Mouse (Mus musculus) thymus, adult 2 months (tissue): ENCODE measurements around the gene Dlgap1. TPM values are rescaled to one million over a fixed set of nuclear protein-coding genes. Genes with fewer than 3 reads are reported as not detected.
"Not testable (repeated sequence)": the region's sequence is repeated elsewhere in the genome, so short reads cannot be mapped to it uniquely, and the experiment has no call there.

Source experiments
- DNase-seq: peaks from one replicate; pipeline ENCODE4 v3.0.0; 2021
- H3K27ac ChIP-seq: fragments of 200-500 bp; 2 replicates; pipeline ENCODE4 v1.5.1; 2012; ENCODE audit warnings: low read length, control low read depth; ENCODE audit not compliant: control insufficient read depth, insufficient read depth
- H3K27me3 ChIP-seq: fragments of 200-500 bp; 2 replicates; pipeline ENCODE4 v1.6.1; 2012; ENCODE audit warnings: mild to moderate bottlenecking, low read length, moderate library complexity, mixed read lengths; ENCODE audit not compliant: control insufficient read depth, insufficient read depth
- H3K36me3 ChIP-seq: fragments of 200-500 bp; 2 replicates; pipeline ENCODE4 v1.6.1; 2012; ENCODE audit warnings: mild to moderate bottlenecking, low read length, moderate library complexity; ENCODE audit not compliant: control insufficient read depth, insufficient read depth
- H3K4me1 ChIP-seq: fragments of 200-500 bp; replicated peaks from 2 replicates; pipeline ENCODE4 v1.6.1; 2012; ENCODE audit warnings: low read length; ENCODE audit not compliant: control insufficient read depth, insufficient read depth
- H3K4me3 ChIP-seq: fragments of 200-500 bp; 2 replicates; pipeline ENCODE4 v1.5.1; 2012; ENCODE audit warnings: mild to moderate bottlenecking, low read length, control low read depth, moderate library complexity; ENCODE audit not compliant: control insufficient read depth, insufficient read depth
- CTCF ChIP-seq: fragments of 200-500 bp; IDR thresholded peaks from 2 replicates; pipeline ENCODE4 v1.5.1; 2012; ENCODE audit warnings: mild to moderate bottlenecking, control low read depth, low read length, moderate library complexity, borderline replicate concordance; ENCODE audit not compliant: control insufficient read depth, poor library complexity, insufficient read depth; ENCODE audit errors: extremely low read depth
- POLR2A ChIP-seq: fragments of 200-500 bp; IDR thresholded peaks from 2 replicates; pipeline ENCODE4 v1.6.1; 2012; ENCODE audit warnings: mild to moderate bottlenecking, low read length, control low read depth, moderate library complexity; ENCODE audit not compliant: control insufficient read depth, poor library complexity, insufficient read depth; ENCODE audit errors: extremely low read depth
- WGBS: fragments of 180-500 bp; shearing (Covaris S2); methylation state at CpG from one replicate; pipeline ENCODE4 v1.1.7; 2018; 5-methylcytosine and 5-hydroxymethylcytosine counted together
- polyA plus RNA-seq: library from polyadenylated mRNA; depleted of rRNA; stranded (reverse); fragments of >200 nt; gene quantifications from 2 replicates; pipeline ENCODE4 v1.2.3, GENCODE M21; 2012

Gene Dlgap1
- polyA plus RNA-seq, 1 experiment, result 0.32 TPM

DNA sequence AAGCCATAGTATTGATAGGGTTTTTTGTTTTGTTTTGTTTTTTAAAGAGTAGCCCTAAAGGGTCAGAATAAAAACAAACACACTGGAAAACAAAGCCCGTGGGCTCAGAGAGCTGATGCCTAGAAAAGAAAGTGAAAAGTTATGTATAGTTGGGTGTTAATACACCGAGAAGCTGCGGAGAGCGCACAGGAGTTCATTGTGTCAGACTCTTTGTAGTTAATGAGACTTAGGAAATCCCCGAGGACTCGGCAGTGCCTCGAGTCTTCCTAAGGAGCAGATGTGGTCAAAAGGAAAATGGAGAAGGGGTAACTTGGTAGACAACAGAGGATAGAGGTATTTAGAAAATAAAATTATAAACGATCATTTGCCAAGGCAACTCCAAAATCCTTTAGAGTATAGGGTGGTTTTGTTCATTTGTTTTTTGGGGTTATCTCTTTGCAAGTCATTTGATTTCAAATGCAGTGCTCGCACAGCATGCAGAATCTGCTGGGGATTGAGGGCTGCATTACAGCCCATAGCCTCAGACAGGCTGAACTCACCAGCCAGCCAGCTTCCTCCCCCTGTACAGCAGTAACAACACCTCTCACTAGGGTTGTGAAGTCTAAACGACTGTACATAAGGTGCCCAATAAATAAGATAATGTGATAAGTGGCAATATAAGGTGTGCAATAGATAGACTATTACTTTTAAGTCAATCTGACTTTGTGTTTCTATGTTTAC, 866.4 kb downstream of the Dlgap1 start:
- Histone ChIP-seq H3K27ac (no peak overlapping the region), H3K27me3 (no peaks in the 10 kb centered on the region), H3K4me3 (no peak overlapping the region), H3K4me1 (no peaks in the 10 kb centered on the region; the same call in 1 of the 2 replicates), H3K36me3 (no peaks in the 10 kb centered on the region)
- no peak for DNase-seq
- 21% methylated on average over 10 of the region's 10 CpGs for WGBS
- TF ChIP-seq POLR2A, result no peak
- no peak for TF ChIP-seq CTCF

DNA sequence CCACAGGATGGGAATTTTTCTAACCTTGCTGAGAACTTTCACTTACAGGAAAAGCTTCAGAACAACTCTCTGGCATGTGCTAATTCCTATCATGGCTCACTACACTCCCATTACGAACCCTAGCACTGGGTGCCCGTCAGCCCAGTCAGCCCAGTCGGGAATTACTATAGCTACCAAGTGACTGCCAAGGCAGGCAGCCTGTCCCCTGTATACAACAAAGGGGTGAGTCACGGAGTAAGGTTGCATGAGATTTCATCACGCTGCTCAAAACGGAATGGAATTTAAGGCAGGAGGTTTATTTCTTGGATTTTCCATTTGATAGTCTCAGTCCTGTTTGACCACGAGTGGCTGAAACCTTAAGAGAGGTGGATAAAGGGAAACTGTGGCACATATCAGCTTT, 867.9 kb downstream of the Dlgap1 start:
- TF ChIP-seq CTCF, result no peak
- TF ChIP-seq POLR2A, result no peak
- no peak overlapping the region for H3K4me3 ChIP-seq
- WGBS, result 93% methylated on average over 7 of the region's 7 CpGs
- no peak overlapping the region for H3K27ac ChIP-seq
- no peaks in the 10 kb centered on the region; the same call in 1 of the 2 replicates for H3K4me1 ChIP-seq
- no peak for DNase-seq
- H3K27me3 ChIP-seq, result no peaks in the 10 kb centered on the region
- no peaks in the 10 kb centered on the region for H3K36me3 ChIP-seq

DNA sequence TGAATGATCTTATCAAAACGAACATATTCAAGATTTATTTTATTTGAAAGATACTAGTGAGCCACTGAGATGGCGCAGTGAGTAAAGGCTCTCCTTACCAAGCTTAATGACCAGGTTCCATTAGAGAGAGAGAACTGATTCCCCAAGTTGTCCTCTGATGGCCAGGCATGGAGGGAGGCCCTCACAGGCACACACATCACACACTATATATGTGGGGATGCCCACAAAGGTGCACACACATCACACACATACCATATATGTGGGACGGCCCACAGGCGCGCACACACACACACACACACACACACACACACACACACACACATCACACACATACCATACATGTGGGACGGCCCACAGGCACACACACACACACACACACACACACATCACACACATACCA, 868.6 kb downstream of the Dlgap1 start:
- H3K36me3 ChIP-seq, H3K27me3 ChIP-seq, DNase-seq, H3K4me1 ChIP-seq, H3K27ac ChIP-seq, H3K4me3 ChIP-seq: not testable (repeated sequence)
- WGBS, result 98% methylated on average over 6 of the region's 6 CpGs

DNA sequence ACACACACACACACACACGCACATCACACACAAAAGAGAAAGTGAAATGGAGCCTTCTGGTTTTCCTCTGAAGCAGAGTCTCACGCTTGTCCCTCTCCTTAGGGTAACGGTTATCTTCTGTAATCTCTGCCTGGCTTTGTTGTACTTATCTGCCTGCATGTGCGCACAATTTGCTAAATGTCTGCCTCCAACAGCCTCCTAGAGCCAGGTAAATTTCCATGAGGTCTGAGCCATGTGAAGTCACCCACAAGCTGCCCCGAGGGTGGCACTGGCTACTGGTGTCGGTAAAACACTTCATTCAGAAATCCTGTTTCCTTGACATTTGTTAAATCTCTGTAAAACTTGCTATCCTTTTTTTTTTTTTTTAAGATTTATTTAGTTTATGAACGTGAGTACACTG, 869.2 kb downstream of the Dlgap1 start:
- peaks cover 5% of the 10 kb centered on the region for H3K36me3 ChIP-seq
- H3K27ac ChIP-seq, result no peak overlapping the region
- TF ChIP-seq CTCF, result no peak
- no peak for TF ChIP-seq POLR2A
- no peaks in the 10 kb centered on the region for H3K27me3 ChIP-seq
- DNase-seq, result no peak
- H3K4me3 ChIP-seq, result no peak overlapping the region
- H3K4me1 ChIP-seq, result no peaks in the 10 kb centered on the region; the same call in 1 of the 2 replicates
- 85% methylated on average over 7 of the region's 7 CpGs for WGBS

DNA sequence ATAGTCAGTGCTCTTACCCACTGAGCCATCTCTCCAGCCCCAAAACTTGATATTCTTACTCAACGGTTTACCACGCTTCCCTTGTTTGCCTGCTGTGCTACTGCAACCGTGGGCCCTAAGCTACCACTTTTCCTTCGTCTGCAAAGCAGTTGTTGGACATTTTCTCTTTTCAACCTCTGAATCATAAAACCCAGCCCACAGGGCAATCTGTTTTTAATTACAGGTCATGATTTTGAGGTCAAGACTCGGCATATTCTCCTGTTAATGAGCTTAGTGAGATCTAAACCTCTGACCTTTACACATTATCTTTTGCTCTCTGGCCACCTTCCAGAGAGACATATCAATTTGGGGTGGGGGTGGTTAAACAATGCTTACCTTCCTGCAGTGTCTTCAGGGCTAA, 869.7 kb downstream of the Dlgap1 start:
- Histone ChIP-seq H3K27me3 (no peaks in the 10 kb centered on the region), H3K36me3 (peaks cover 10% of the 10 kb centered on the region), H3K4me3 (no peak overlapping the region), H3K4me1 (no peaks in the 10 kb centered on the region; the same call in 1 of the 2 replicates), H3K27ac (no peak overlapping the region)
- 93% methylated on average over 5 of the region's 5 CpGs for WGBS
- no peak for DNase-seq
- no peak for TF ChIP-seq CTCF
- no peak for TF ChIP-seq POLR2A

DNA sequence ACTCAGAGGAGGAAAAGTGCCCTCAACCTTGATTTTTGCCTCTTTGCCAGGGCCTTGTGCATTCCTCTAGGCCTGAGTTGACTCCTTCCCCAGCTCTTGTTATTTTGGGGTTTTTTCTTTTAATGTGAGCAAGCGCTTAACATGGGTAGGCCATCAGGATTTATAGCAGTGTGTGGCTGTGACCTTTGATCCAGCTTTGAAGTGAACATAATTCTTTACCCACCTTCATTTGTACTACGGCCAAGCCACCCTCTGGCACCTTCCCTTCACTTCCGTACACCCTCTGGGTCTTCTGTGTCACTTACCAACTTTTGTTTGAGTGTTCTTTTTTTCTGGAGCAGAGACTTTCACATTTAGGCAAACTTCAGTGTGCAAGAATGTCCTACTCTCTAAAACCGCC, 874.4 kb downstream of the Dlgap1 start:
- no peak overlapping the region for H3K27ac ChIP-seq

DNA sequence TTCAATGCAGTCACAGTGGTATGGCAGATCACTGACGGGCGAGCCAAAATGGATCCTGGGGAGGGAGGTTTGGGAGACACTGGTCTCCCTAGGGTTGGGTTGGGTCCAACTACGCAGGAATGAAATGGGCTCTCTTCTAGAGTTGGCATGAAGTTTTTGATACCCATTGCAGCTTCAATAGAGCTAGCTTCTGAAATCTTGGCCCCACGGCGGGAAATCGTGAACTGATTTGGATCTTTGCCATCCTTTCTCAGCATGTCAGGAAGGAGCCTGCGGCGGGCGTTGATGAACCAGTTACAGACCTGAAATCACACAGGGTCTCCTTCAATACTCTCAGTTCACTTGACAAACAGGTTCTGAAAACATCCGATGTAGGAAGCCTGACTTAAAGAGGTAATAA, 876.1 kb downstream of the Dlgap1 start:
- no peak for DNase-seq
- WGBS, result 88% methylated on average over 10 of the region's 10 CpGs
- Histone ChIP-seq H3K27ac (no peak overlapping the region), H3K4me1 (0 out of 2 replicates have a peak, but pooled peaks cover 4% of the 10 kb centered on the region), H3K27me3 (no peaks in the 10 kb centered on the region), H3K36me3 (peaks cover 29% of the 10 kb centered on the region), H3K4me3 (no peak overlapping the region)
- TF ChIP-seq CTCF (no peak), POLR2A (no peak)

More for the DNA sequence above, 874.4 kb downstream of the Dlgap1 start:
- no peaks in the 10 kb centered on the region for H3K4me1 ChIP-seq
- no peak for DNase-seq
- TF ChIP-seq POLR2A, result no peak
- no peak for TF ChIP-seq CTCF
- H3K27me3 ChIP-seq, result no peaks in the 10 kb centered on the region
- 96% methylated on average over 4 of the region's 4 CpGs for WGBS
- no peak overlapping the region for H3K4me3 ChIP-seq
- H3K36me3 ChIP-seq, result peaks cover 29% of the 10 kb centered on the region
